In the genomic region with DNA sequence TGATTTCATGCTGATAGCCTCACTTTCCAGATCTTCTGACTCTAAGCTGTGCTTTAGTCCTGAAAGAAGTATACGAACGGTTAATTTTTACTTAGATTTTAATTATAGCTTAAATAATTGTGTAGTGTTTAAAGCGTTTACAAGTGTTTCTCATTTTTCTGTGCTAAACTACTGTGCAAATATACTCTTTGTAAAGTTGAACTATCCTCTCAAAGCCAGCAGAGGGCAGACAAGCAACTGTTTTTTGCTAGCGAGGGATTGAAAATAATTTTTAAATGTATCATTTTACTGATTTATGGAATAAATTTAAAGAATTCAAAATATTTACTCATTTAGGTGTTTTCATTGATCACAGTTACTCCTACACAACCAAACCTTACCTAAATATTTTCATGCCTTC, we compare ENCODE assay signal across 11 mouse cellular contexts. TPM values are rescaled to one million over a fixed set of nuclear protein-coding genes. Genes with fewer than 3 reads are reported as not detected.
DNase-seq lines count a peak whose midpoint lies in the region; ATAC-seq and TF ChIP-seq lines count a peak whose summit lies in the region.
"Had no signal": no experiment of that assay in that cellular context is flagged by ENCODE, and none has a peak within 500 bp of the region (broad histone marks: within the 10 kb centered on the region; RNA-seq: fewer than 3 reads in every experiment).

No protein-coding gene starts in this region.

- no peak overlapping the region for H3K27ac ChIP-seq in gastrocnemius, adult 2 months
- H3K27ac ChIP-seq in lung, embryonic 14.5 days (ENCODE audit: low read depth): no peak overlapping the region

- no peak for DNase-seq in gastrocnemius, adult 2 months
- no peak for DNase-seq in gastrocnemius, postnatal 14 days
- DNase-seq in lung, embryonic 14.5 days: peak; percentile 70
- no peak for DNase-seq in lung, postnatal 36 days
- peak; percentile 14 for DNase-seq in R1 (ENCODE audit: low read depth, low spot score)
- peak; percentile 62 for DNase-seq in retina, embryonic 14.5 days (ENCODE audit: low spot score)
- no peak for DNase-seq in adrenal gland, postnatal 4 days (ENCODE audit: low spot score in 2 of 2)
- DNase-seq: adrenal gland, postnatal 14 days; layer of hippocampus, adult 9-11 months had no signal

- H3K27me3 ChIP-seq in lung, embryonic 14.5 days (ENCODE audit: insufficient read depth, low read length): no peaks in the 10 kb centered on the region

- no peak overlapping the region for H3K4me3 ChIP-seq in gastrocnemius, adult 2 months
- no peak overlapping the region for H3K4me3 ChIP-seq in lung, embryonic 14.5 days (ENCODE audit: low read depth, low read length)

- no peak for ATAC-seq in lung, embryonic 14.5 days (ENCODE audit: insufficient read depth)
- no peak for ATAC-seq in cerebellum, adult (ENCODE audit: insufficient number of reproducible peaks, low FRiP score, low TSS enrichment)

- no peaks in the 10 kb centered on the region for H3K9me3 ChIP-seq in lung, embryonic 14.5 days (ENCODE audit: low read depth, low read length)

- WGBS in lung, embryonic 14.5 days: 43% methylated on average over 4 of the region's 4 CpGs

- no peak overlapping the region for H3K4me2 ChIP-seq in lung, embryonic 14.5 days
- H3K4me2 ChIP-seq: heart, embryonic 11.5 days had no signal

- intact Hi-C loops in gastrocnemius, adult 2 months (cut with DNase I): no loop called here
- intact Hi-C loops in gastrocnemius, postnatal 14 days (cut with DNase I; ENCODE audit: low total_unique reads): no loop called here

- H3K9ac ChIP-seq in lung, embryonic 14.5 days: no peak overlapping the region

- H3K36me3 ChIP-seq in lung, embryonic 14.5 days (ENCODE audit: insufficient read depth): no peaks in the 10 kb centered on the region

- no peaks in the 10 kb centered on the region for H3K4me1 ChIP-seq in lung, embryonic 14.5 days (ENCODE audit: insufficient read depth)

- peak; percentile 44 for TF ChIP-seq CTCF in gastrocnemius, adult 2 months (IDR thresholded peaks at IDR 0.05)
- peak; percentile 56 for TF ChIP-seq CTCF in lung, embryonic 14.5 days (IDR thresholded peaks at IDR 0.05; ENCODE audit: low read depth)

RNA-seq across cellular contexts. Expression of gene Mettl25, which starts 26.1 kb away (rescaled TPM):
- 1 to 10 TPM; 3.5 to 4.1 TPM for total RNA-seq in gastrocnemius, adult 2 months (2021)
- 1 to 10 TPM; 3.5 to 3.9 TPM for total RNA-seq in gastrocnemius, postnatal 14 days (2021)
- polyA plus RNA-seq in lung, embryonic 14.5 days (2014; fragmentation: Nextera tagmentation; extraction: Ambion mirVana): 14.1 and 14.6 TPM in 2 replicates
- total RNA-seq in adrenal gland, postnatal 4 days (2021): 10 to 100 TPM; 12.7 to 14.8 TPM

RNA-seq across cellular contexts. Expression of gene Ccdc59, which starts 26.4 kb away (rescaled TPM):
- 10 to 100 TPM; 10.1 to 12.7 TPM for total RNA-seq in gastrocnemius, adult 2 months (2021)
- total RNA-seq in gastrocnemius, postnatal 14 days (2021): 10 to 100 TPM in 1 of 2 experiments, 1 to 10 TPM in 1; 9.4 to 10.2 TPM
- polyA plus RNA-seq in lung, embryonic 14.5 days (2014; fragmentation: Nextera tagmentation; extraction: Ambion mirVana): 52.4 and 59.2 TPM in 2 replicates
- 10 to 100 TPM; 26.2 to 26.5 TPM for total RNA-seq in adrenal gland, postnatal 4 days (2021)

Comparison
In these comparisons a context has a peak if more than half of its experiments do, and no peak if none do; other contexts are left out.
1. DNase-seq: peak in lung, embryonic 14.5 days (single experiment), R1 (single experiment) and retina, embryonic 14.5 days (single experiment); none in gastrocnemius, adult 2 months (single experiment), gastrocnemius, postnatal 14 days (single experiment), lung, postnatal 36 days (single experiment) and adrenal gland, postnatal 4 days (0 of 2).